Mouse (Mus musculus) forebrain, embryonic 11.5 days (tissue): ENCODE results near the gene Ap2s1. TPM values are rescaled to one million over a fixed set of nuclear protein-coding genes. Genes with fewer than 3 reads are reported as not detected.

Experiments
- ATAC-seq: fragments of 200-750 bp; cut with Nextera tagmentation; replicated peaks from 2 replicates; pipeline ENCODE4 v1.8.0; 2017; ENCODE audit warnings: moderate TSS enrichment; ENCODE audit not compliant: low FRiP score
- DNase-seq: peaks from one replicate; pipeline ENCODE4 v3.0.0-alpha.2; 2017; ENCODE audit warnings: low spot score
- H3K27ac ChIP-seq: fragments of 300-500 bp; sonication (generic); 2 replicates; pipeline ENCODE4 v1.5.1; 2014; ENCODE audit warnings: low read depth, low read length
- H3K27me3 ChIP-seq: fragments of 300-500 bp; sonication (generic); 2 replicates; pipeline ENCODE4 v1.6.1; 2014; ENCODE audit warnings: mild to moderate bottlenecking, low read length, mixed read lengths; ENCODE audit not compliant: control insufficient read depth, insufficient read depth
- H3K36me3 ChIP-seq: fragments of 300-500 bp; sonication (generic); 2 replicates; pipeline ENCODE4 v1.6.1; 2014; ENCODE audit warnings: mild to moderate bottlenecking, low read length, moderate library complexity, mixed read lengths; ENCODE audit not compliant: control insufficient read depth, insufficient read depth
- H3K4me1 ChIP-seq: fragments of 300-500 bp; sonication (generic); replicated peaks from 2 replicates; pipeline ENCODE4 v1.6.1; 2014; ENCODE audit warnings: low read length, mixed read lengths; ENCODE audit not compliant: control insufficient read depth, insufficient read depth
- H3K4me2 ChIP-seq: fragments of 300-500 bp; sonication (generic); 2 replicates; pipeline ENCODE4 v1.6.1; 2014; ENCODE audit warnings: low read depth, mild to moderate bottlenecking, low read length, moderate library complexity, mixed read lengths; ENCODE audit not compliant: severe bottlenecking
- H3K4me3 ChIP-seq: fragments of 300-500 bp; sonication (generic); 2 replicates; pipeline ENCODE4 v1.5.1; 2014; ENCODE audit warnings: low read depth, low read length
- H3K9ac ChIP-seq: fragments of 300-500 bp; sonication (generic); 2 replicates; pipeline ENCODE4 v1.6.1; 2014; ENCODE audit warnings: low read length
- H3K9me3 ChIP-seq: fragments of 300-500 bp; sonication (generic); 2 replicates; pipeline ENCODE4 v1.6.1; 2016; ENCODE audit warnings: low read length, mixed read lengths; ENCODE audit not compliant: control insufficient read depth
- WGBS: fragments of 180-500 bp; shearing (Covaris S2); extraction: QIAGEN DNeasy Blood & Tissue Kit; methylation state at CpG from one replicate; pipeline ENCODE4 v1.1.7; 2014; 5-methylcytosine and 5-hydroxymethylcytosine counted together
- polyA plus RNA-seq: library from polyadenylated mRNA; unstranded; fragments of >200 nt; fragmentation: Nextera tagmentation; extraction: Ambion mirVana; gene quantifications from 2 replicates; pipeline ENCODE4 v1.2.1, GENCODE M21; 2014

Gene Ap2s1
- polyA plus RNA-seq, 1 experiment from 2014 or later: 270 TPM

DNA sequence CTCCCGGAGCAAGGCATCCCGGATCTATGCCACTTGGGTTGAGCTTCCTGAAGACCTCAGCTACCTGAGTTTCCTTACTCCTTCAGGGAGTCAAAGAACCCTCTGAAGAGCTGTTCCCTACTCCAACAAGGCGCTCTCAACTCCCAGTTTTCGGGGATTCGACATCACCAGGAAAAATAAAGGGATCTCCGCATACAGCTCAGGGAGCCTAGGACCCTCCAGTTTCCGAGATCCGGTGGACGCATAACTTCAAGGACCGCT lies 43.3 kb downstream of the Ap2s1 start:
- H3K27me3 ChIP-seq: no peaks in the 10 kb centered on the region
- H3K9ac ChIP-seq: peak overlapping the region; percentile 82
- DNase-seq (no peak), ATAC-seq (no peak)
- H3K36me3 ChIP-seq: no peaks in the 10 kb centered on the region
- peaks cover 17% of the 10 kb centered on the region for H3K4me1 ChIP-seq
- peak overlapping the region; percentile 71 for H3K4me3 ChIP-seq
- H3K9me3 ChIP-seq: no peaks in the 10 kb centered on the region
- no peak overlapping the region; the same call in 1 of the 2 replicates for H3K27ac ChIP-seq
- WGBS: under 1% methylated on average over 10 of the region's 10 CpGs
- peak overlapping the region; percentile 99 for H3K4me2 ChIP-seq

DNA sequence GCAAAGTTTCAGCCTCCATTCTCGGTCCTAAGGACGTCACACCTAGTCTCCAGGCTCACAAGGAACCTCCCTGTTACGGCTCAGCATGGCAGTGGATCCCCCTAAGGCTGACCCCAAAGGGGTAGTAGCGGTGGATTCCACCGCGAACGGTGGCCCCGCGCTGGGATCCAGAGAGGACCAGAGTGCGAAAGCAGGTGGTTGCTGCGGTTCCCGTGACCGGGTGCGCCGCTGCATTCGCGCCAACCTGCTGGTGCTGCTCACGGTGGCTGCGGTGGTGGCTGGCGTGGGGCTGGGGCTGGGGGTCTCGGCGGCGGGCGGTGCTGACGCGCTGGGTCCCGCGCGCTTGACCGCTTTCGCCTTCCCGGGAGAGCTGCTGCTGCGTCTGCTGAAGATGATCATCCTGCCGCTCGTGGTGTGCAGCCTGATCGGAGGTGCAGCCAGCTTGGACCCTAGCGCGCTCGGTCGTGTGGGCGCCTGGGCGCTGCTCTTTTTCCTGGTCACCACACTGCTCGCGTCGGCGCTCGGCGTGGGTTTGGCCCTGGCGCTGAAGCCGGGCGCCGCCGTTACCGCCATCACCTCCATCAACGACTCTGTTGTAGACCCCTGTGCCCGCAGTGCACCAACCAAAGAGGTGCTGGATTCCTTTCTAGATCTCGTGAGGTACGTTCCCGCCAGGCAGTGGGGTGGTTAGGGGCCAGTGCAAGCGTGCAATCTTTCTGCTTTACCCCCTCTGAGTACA lies 43.8 kb downstream of the Ap2s1 start:
- peak; percentile 26; the same call in 1 of the 2 replicates for ATAC-seq
- Histone ChIP-seq H3K27me3 (no peaks in the 10 kb centered on the region), H3K4me3 (peak overlapping the region; percentile 71), H3K27ac (no peak overlapping the region; the same call in 1 of the 2 replicates), H3K4me2 (peak overlapping the region; percentile 99), H3K9ac (peak overlapping the region; percentile 82), H3K4me1 (peaks cover 17% of the 10 kb centered on the region), H3K36me3 (no peaks in the 10 kb centered on the region), H3K9me3 (no peaks in the 10 kb centered on the region)
- DNase-seq: peak; percentile 77
- under 1% methylated on average over 58 of the region's 60 CpGs for WGBS

DNA sequence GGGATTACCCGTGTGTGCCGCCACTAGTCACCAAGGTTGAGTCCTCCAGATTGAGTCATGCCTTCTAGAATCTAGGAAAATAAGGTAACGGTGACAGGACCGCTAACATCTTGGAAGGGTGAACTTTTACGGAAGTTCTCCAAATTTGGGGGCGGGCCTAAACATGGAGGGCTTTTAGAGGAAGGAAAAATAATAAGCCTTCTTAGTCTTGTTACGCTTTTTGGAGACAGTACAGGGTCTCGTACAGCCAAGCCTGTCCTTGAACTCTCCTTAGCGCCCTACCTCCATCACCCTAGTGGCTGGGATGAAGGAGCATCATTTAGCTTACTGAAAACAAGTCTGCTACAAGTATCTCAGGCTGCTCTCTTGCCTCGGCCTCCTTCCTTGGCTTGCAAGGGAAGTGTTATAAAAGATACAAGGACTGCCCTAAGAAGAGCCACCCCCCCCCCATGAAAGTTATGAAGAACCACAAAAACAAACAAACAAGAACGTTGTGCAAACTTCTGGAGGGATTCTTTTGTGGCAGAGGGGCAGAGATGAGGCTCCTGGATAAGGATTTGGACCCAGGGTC lies 44.4 kb downstream of the Ap2s1 start:
- Histone ChIP-seq H3K9ac (peak overlapping the region; percentile 82), H3K4me1 (peaks cover 17% of the 10 kb centered on the region), H3K27me3 (no peaks in the 10 kb centered on the region), H3K36me3 (no peaks in the 10 kb centered on the region), H3K4me3 (peak overlapping the region; percentile 71), H3K4me2 (peak overlapping the region; percentile 99), H3K27ac (no peak overlapping the region), H3K9me3 (no peaks in the 10 kb centered on the region)
- 3% methylated on average over 11 of the region's 11 CpGs for WGBS
- DNase-seq (no peak), ATAC-seq (no peak)

DNA sequence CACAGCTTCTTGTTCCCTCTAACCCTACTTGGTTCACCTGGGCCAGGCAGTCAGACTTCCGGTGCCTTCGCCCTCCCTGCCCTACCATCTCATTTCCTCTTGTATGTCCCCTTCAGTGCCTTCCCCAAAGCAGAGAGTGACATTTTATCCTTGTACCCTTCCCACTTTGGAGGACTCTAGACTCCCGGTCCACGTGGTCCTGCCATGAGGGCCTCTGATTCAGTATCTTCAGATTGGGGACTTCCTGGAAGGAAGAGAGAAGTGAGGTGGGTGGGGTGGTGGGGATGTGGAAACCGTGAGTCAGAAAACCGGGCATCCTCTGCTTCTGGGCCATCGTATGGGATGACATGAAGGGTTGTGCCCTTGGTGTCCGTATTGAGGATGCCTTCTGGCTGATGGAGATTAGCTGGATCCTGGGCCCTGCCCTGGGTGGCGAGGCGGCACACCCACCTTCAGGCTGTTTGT lies 45.0 kb downstream of the Ap2s1 start:
- Histone ChIP-seq H3K4me3 (peak overlapping the region; percentile 71), H3K27ac (no peak overlapping the region)
- 15% methylated on average over 10 of the region's 10 CpGs for WGBS

DNA sequence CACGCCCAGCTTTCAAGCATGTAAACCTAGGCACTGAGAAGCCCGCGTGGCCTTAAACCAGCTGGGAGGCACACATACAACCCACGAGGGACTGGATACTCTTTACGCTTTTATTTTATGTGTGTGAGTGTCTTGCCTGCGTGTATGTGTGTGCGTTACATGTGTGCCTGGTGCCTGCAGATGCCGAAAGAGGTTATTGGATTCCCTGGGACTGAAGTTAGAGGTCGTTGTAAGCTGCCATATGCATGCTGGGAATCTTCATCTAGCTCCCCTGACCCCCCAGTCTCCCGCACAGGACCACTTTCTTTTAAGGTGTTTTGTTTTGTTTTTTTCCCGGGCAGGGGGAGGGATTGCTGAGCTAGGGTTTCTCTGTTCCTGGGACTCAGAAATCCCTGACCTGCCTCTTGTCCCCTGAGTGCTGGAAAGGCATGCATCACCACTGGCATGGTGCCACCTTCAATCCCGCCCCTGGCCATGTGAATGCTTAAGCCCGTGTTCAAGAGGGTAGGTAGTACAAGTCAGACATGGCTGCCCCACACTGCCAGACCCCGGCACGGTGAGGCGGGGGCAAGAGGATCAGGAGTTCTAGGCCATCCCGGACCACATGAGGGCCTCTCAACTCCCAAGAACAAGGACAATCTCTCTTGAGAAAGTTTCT lies 45.7 kb downstream of the Ap2s1 start:
- Histone ChIP-seq H3K36me3 (no peaks in the 10 kb centered on the region), H3K4me2 (peak overlapping the region; percentile 99), H3K27ac (no peak overlapping the region), H3K4me3 (peak overlapping the region; percentile 71), H3K9me3 (no peaks in the 10 kb centered on the region), H3K9ac (peak overlapping the region; percentile 82), H3K27me3 (no peaks in the 10 kb centered on the region), H3K4me1 (peaks cover 17% of the 10 kb centered on the region)
- no peak for ATAC-seq
- peak; percentile 61 for DNase-seq
- WGBS: 46% methylated on average over 17 of the region's 17 CpGs

More for the DNA sequence above, 45.0 kb downstream of the Ap2s1 start:
- H3K27me3 ChIP-seq: no peaks in the 10 kb centered on the region
- peak overlapping the region; percentile 99 for H3K4me2 ChIP-seq
- no peaks in the 10 kb centered on the region for H3K9me3 ChIP-seq
- no peak for ATAC-seq
- peak overlapping the region; percentile 82 for H3K9ac ChIP-seq
- H3K4me1 ChIP-seq: peaks cover 17% of the 10 kb centered on the region
- no peaks in the 10 kb centered on the region for H3K36me3 ChIP-seq
- DNase-seq: no peak

DNA sequence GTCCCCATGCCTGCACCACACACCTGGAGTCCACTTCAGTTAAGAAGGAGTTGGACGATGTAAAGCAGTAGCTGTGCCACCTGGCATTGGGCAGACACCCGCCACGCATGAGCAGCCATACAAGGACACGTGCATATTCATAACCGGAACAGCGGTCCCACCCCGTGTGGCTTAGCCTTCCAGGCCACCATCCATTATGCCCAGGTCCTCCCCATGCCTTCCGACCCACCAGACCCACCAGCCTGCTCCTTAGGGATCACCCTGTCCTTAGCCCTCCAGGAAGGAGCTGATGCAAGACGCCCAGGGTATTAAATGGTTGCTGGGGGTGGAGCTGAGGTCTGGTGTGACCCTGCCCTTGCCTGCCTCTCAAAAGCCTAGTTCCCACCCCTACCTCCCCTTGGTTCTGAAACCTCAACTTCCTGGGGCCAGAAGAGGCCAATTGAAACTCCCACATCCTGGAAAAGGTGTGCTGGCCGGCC lies 46.3 kb downstream of the Ap2s1 start:
- Histone ChIP-seq H3K4me3 (no peak overlapping the region), H3K27me3 (no peaks in the 10 kb centered on the region), H3K27ac (no peak overlapping the region), H3K4me2 (peak overlapping the region; percentile 99; the same call in 1 of the 2 replicates), H3K4me1 (peaks cover 17% of the 10 kb centered on the region), H3K36me3 (no peaks in the 10 kb centered on the region), H3K9me3 (no peaks in the 10 kb centered on the region), H3K9ac (no peak overlapping the region)
- no peak for ATAC-seq
- WGBS: 82% methylated on average over 10 of the region's 10 CpGs
- DNase-seq: no peak

DNA sequence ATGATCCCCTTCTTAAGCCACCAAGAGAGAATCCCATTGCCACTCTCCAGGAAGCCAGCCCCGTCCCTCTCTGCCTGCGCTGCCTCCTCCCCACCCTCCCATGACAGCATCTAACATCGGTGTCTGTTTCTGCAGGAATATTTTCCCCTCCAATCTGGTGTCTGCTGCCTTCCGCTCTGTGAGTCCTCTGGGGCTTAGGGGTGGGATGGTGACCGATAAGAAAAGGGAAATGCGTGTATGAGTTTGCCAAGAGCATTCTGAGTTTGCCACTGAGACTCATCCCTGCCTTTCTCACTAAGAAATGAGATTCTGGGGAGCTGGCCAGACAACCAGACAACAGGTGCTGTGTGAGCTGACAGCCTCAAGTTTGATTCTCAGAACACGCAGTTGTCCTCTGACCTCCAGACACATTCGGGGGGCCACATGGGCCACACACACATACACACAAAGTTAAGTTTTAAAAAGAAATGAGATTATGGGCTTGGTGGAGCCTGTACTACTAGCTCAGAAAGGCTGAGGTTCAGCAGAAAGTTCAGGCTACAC lies 47.4 kb downstream of the Ap2s1 start:
- 93% methylated on average over 8 of the region's 8 CpGs for WGBS
- H3K9me3 ChIP-seq: no peaks in the 10 kb centered on the region
- no peaks in the 10 kb centered on the region for H3K27me3 ChIP-seq
- peaks cover 17% of the 10 kb centered on the region for H3K4me1 ChIP-seq
- no peak overlapping the region for H3K4me2 ChIP-seq
- H3K9ac ChIP-seq: no peak overlapping the region
- H3K36me3 ChIP-seq: no peaks in the 10 kb centered on the region
- ATAC-seq: no peak
- DNase-seq: no peak
- H3K27ac ChIP-seq: no peak overlapping the region
- H3K4me3 ChIP-seq: no peak overlapping the region

DNA sequence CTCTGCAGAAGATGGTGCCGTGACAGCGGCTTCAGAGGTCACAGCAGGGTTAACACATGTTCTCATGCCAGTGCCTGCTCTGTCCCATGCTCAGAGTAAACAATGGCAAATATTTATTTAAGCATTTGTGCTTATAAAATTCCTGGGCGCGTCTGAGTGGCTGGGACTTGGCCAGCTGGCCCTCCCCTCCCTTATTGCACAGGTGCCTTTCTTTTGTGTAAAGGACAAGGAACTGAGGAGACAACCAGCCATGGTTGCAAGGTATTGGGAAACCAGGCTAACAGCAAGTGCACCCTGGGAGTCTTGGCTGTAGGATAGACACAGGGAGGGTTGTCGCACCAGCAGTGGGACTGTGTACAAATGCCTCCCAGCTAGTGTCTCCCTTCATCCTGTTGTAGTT lies 54.1 kb downstream of the Ap2s1 start:
- no peak overlapping the region for H3K27ac ChIP-seq
- H3K4me3 ChIP-seq: no peak overlapping the region
- H3K36me3 ChIP-seq: peaks cover 2% of the 10 kb centered on the region; the same call in 1 of the 2 replicates
- no peak overlapping the region for H3K9ac ChIP-seq
- DNase-seq (no peak), ATAC-seq (no peak)
- no peaks in the 10 kb centered on the region for H3K27me3 ChIP-seq
- H3K9me3 ChIP-seq: no peaks in the 10 kb centered on the region
- H3K4me2 ChIP-seq: no peak overlapping the region
- no peaks in the 10 kb centered on the region for H3K4me1 ChIP-seq
- WGBS: 90% methylated on average over 5 of the region's 5 CpGs
